Mouse (Mus musculus) ES-E14 (cell line): ENCODE measurements at regions not wholly inside any gene's neighbourhood (a gene's known extent, or its start where the extent isn't known, plus 50 kb on each side); places are given as distances from the start of the nearest gene placed in this dataset.

Experiments
- DNase-seq: peaks from one replicate; pipeline ENCODE4 v3.0.0-alpha.2; 2013; ENCODE audit warnings: low read depth, low spot score
- H3K27ac ChIP-seq: 2 replicates; pipeline ENCODE4 v1.5.1; 2012; ENCODE audit warnings: low read depth, mild to moderate bottlenecking, low read length, moderate library complexity, mixed read lengths; ENCODE audit not compliant: poor library complexity, insufficient read depth, severe bottlenecking
- H3K36me3 ChIP-seq: 2 replicates; pipeline ENCODE4 v1.6.1; 2012; ENCODE audit warnings: mild to moderate bottlenecking, low read length, moderate library complexity, mixed read lengths; ENCODE audit not compliant: control insufficient read depth, poor library complexity, insufficient read depth, severe bottlenecking
- H3K4me1 ChIP-seq, 2 experiments: fragments of 150-350 bp in 1 of 2; sonication (generic) in 1 of 2; 2 replicates each; pipeline ENCODE4 v1.6.1; 2012; ENCODE audit warnings: low read length in 2 of 2, mild to moderate bottlenecking in 1 of 2, mixed read lengths in 1 of 2; ENCODE audit not compliant: control insufficient read depth in 2 of 2, insufficient read depth in 2 of 2, poor library complexity in 1 of 2
- H3K4me3 ChIP-seq, 2 experiments: fragments of 150-350 bp in 1 of 2; sonication (generic) in 1 of 2; 2 replicates each; pipeline ENCODE4 v1.5.1; 2012; ENCODE audit warnings: low read length in 2 of 2, low read depth in 1 of 2, mild to moderate bottlenecking in 1 of 2, mixed read lengths in 1 of 2; ENCODE audit not compliant: insufficient read depth in 1 of 2, poor library complexity in 1 of 2, severe bottlenecking in 1 of 2
- H3K9ac ChIP-seq: 2 replicates; pipeline ENCODE4 v1.6.1; 2012; ENCODE audit warnings: low read depth, mild to moderate bottlenecking, low read length, mixed read lengths; ENCODE audit not compliant: poor library complexity, insufficient read depth, severe bottlenecking
- H3K9me3 ChIP-seq: fragments of 150-350 bp; sonication (generic); 2 replicates; pipeline ENCODE4 v1.6.1; 2012; ENCODE audit warnings: low read depth, mild to moderate bottlenecking, low read length; ENCODE audit not compliant: control insufficient read depth, insufficient read depth
- CHD2 ChIP-seq: IDR thresholded peaks from 2 replicates; pipeline ENCODE4 v1.6.1; 2014; ENCODE audit warnings: mild to moderate bottlenecking, low read depth, low read length, inconsistent platforms
- HCFC1 ChIP-seq: IDR thresholded peaks from 2 replicates; pipeline ENCODE4 v1.6.1; 2012; ENCODE audit warnings: low read length, inconsistent platforms, borderline replicate concordance; ENCODE audit not compliant: insufficient read depth
- MAFK ChIP-seq: IDR thresholded peaks from 2 replicates; pipeline ENCODE4 v1.6.1; 2014; ENCODE audit warnings: mild to moderate bottlenecking, low read depth, low read length, inconsistent platforms; ENCODE audit not compliant: insufficient read depth
- ZC3H11A ChIP-seq: IDR thresholded peaks from 2 replicates; pipeline ENCODE4 v1.6.1; 2012; ENCODE audit warnings: low read depth, mild to moderate bottlenecking, inconsistent platforms, low read length, borderline replicate concordance
- ZNF384 ChIP-seq: IDR thresholded peaks from 2 replicates; pipeline ENCODE4 v1.6.1; 2012; ENCODE audit warnings: low read depth, low read length, inconsistent platforms
- in situ Hi-C, 2 experiments: fragments of 600-800 bp; cut with MboI; formaldehyde crosslinking; loops; one replicate each; pipeline ENCODE4 v1.15.1; 2025; ENCODE audit warnings: low sequenced_read_pairs in 2 of 2, inconsistent platforms in 1 of 2; ENCODE audit not compliant: unreplicated experiment in 2 of 2

- Histone ChIP-seq H3K36me3 (no peaks in the 10 kb centered on the region), H3K4me1 (no peaks in the 10 kb centered on the region), H3K27ac (no peak overlapping the region), H3K4me3 (no peak overlapping the region), H3K9ac (no peak overlapping the region), H3K9me3 (no peaks in the 10 kb centered on the region)
- no peak for DNase-seq
- in situ Hi-C loops: no loop called here
- TF ChIP-seq HCFC1 (no peak), CHD2 (no peak), MAFK (no peak), ZNF384 (no peak), ZC3H11A (no peak)
Measured at GRCm38 (mm10) chr14:98898876-98899275, 95.2 kb downstream of the Rpl36a-ps1 start.

- Histone ChIP-seq H3K27ac (no peak overlapping the region), H3K36me3 (no peaks in the 10 kb centered on the region), H3K9ac (no peak overlapping the region), H3K4me3 (no peak overlapping the region), H3K9me3 (no peaks in the 10 kb centered on the region), H3K4me1 (no peaks in the 10 kb centered on the region)
- TF ChIP-seq ZC3H11A (no peak), HCFC1 (no peak), MAFK (no peak), CHD2 (no peak), ZNF384 (no peak)
- DNase-seq: no peak
- in situ Hi-C loops: no loop called here
Measured at GRCm38 (mm10) chr14:98897390-98897789, 96.7 kb downstream of the Rpl36a-ps1 start.

DNA sequence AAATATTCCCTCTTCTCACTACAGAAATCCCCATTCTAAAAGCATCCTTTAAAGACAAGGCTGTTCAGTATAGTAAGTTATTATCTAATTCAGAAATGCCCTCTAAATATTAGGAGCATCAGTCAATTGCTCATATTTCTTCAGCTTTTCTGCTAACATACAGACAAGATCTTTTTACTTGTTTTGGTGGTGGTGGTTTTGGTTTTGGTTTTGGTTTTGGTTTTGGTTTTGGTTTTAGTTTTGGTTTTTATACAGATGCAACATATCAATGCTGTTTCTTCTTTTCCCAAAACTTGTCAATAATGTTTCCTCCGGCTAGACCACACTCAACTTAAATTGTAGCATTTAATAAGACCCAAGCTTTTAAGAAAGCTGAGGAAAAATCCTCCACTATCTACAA, 98.2 kb downstream of the Rpl36a-ps1 start:
- Histone ChIP-seq H3K4me3 (no peak overlapping the region), H3K36me3 (no peaks in the 10 kb centered on the region), H3K9ac (no peak overlapping the region), H3K9me3 (no peaks in the 10 kb centered on the region), H3K27ac (no peak overlapping the region), H3K4me1 (no peaks in the 10 kb centered on the region)
- TF ChIP-seq ZC3H11A (no peak), MAFK (no peak), ZNF384 (no peak), HCFC1 (no peak), CHD2 (no peak)
- in situ Hi-C loops: no loop called here
- DNase-seq: no peak

DNA sequence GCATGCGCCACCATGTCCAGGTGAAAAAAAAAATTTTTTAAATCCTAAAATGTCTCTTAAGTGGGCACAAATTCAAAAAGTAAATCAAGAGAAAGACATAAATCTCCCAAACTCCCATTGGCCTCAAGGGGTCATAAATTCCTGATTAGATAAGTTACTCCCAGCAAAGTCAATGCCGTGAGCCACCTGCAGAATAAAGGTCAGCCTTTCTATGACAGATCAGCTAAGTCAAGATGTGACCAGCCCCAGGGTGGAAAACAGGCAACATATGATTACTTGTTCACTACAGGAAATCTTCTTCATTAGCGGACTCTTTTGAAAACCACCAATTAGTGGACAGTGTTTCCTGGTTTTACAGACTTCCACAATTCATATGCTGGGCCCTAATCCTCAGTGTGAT, 101.4 kb downstream of the Rpl36a-ps1 start:
- H3K4me3 ChIP-seq: no peak overlapping the region
- no peak overlapping the region for H3K27ac ChIP-seq
- TF ChIP-seq MAFK (no peak), ZC3H11A (no peak), CHD2 (no peak), HCFC1 (no peak), ZNF384 (no peak)
- DNase-seq: no peak
- H3K4me1 ChIP-seq: no peaks in the 10 kb centered on the region
- H3K36me3 ChIP-seq: no peaks in the 10 kb centered on the region
- in situ Hi-C loops: no loop called here
- H3K9ac ChIP-seq: no peak overlapping the region
- no peaks in the 10 kb centered on the region for H3K9me3 ChIP-seq

GRCm38 (mm10) chr14:98891252-98891947, 102.7 kb downstream of the Rpl36a-ps1 start:
- no peak overlapping the region for H3K27ac ChIP-seq
- in situ Hi-C loops: no loop called here
- no peaks in the 10 kb centered on the region for H3K4me1 ChIP-seq
- H3K4me3 ChIP-seq: no peak overlapping the region
- TF ChIP-seq HCFC1 (no peak), ZC3H11A (no peak), ZNF384 (no peak), MAFK (no peak), CHD2 (no peak)
- no peaks in the 10 kb centered on the region for H3K36me3 ChIP-seq
- no peak overlapping the region for H3K9ac ChIP-seq
- no peak for DNase-seq
- no peaks in the 10 kb centered on the region for H3K9me3 ChIP-seq
